Mouse (Mus musculus) hematopoietic stem cell, adult 5-6 weeks (primary cell): ENCODE results near the gene Msn. TPM values are rescaled to one million over a fixed set of nuclear protein-coding genes. Genes with fewer than 3 reads are reported as not detected.

ENCODE experiments used
- ATAC-seq, 2 experiments: fragments of 125-278 bp in 1 of 2; replicated peaks in 1 of 2; 2 replicates each; pipeline ENCODE4 v1.8.0; 2016 to 2017; ENCODE audit warnings: inconsistent platforms in 2 of 2, mild to moderate bottlenecking in 2 of 2, moderate number of reproducible peaks in 2 of 2, low read depth in 1 of 2, moderate TSS enrichment in 1 of 2; ENCODE audit not compliant: low FRiP score in 2 of 2, poor library complexity in 2 of 2, severe bottlenecking in 2 of 2, insufficient read depth in 1 of 2, low TSS enrichment in 1 of 2
- total RNA-seq: library from RNA; stranded (forward); fragments of 172-1452, 232-1000 nt; gene quantifications from 2 replicates; pipeline ENCODE4 v1.2.3, GENCODE M21; 2017

Gene Msn
- 128 and 155 TPM in 2 replicates for total RNA-seq

DNA sequence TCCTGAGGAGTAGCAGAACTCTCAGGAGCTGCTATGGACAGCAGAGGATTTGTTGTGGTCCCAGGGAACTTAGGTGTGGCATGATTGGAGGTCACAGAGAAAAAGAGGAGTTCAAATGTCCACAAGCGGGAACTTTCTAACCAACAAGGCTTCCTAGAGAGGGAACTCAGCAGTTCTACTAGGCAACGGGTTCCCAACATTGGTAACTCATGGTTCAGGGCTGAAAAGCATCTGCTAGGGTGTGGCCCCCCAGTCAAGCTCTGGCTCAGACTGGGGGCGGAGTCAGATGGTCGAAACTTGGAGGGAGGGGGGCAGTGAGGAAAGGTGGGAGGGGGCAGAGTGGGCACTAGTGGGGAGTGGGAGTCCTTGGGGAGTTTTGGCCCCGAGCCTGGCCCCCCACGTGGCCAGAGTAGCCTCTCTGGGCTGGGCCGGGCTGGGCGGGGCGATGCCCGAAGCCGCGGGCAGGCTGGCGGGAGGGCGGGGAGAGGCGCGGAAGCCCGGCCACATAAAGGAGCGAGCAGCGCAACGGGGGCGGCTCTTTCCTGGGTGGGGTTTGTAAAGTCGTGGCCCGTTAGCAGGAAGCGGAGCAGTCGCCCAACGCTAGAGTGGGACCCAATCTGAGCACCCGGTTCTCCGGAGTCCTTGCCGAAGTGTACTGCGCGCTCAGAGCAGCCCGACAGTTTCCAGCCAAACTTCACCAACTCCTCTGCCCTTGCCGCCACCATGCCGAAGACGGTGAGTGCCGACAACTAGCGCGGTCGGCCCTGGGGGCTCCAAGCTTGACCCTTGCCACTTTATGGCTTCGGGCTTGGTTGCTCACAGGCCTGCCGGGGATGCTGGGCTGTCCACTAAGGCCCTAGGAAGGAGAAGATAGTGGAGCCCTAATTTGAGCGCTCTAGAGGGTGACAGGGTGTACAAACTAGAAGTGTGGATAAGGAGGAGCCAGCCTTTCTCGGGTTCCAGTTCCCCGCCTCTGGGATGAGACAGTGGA, at the start of gene Msn:
Gene Msn (plus strand): TSS at position 534 of the 991 bp plus-strand sequence.
- peak; percentile 75 to 76 for ATAC-seq

DNA sequence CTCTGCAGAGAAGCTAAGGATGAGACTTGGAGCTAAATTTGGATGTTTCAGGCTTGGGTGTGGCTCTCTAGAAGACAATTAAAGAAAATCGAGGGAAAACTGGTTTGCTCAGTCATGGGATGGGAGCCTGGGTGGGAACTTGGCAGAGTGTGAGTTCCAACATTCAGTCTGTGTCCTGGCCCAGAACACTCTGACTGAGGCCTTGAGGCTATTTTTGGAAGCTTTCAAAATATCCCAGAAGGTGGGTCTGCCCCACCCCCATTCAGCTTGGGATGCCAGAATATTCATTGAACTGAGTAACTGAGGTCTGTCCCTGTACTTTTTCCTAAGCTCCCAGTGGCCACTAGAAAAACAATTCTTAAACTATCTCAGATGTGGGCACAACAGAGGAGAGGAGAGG, 43.0 kb upstream of the Msn start:
- ATAC-seq, result no peak

GRCm38 (mm10) chrX:96077747-96078146, 18.1 kb upstream of the Msn start:
- ATAC-seq, result no peak

DNA sequence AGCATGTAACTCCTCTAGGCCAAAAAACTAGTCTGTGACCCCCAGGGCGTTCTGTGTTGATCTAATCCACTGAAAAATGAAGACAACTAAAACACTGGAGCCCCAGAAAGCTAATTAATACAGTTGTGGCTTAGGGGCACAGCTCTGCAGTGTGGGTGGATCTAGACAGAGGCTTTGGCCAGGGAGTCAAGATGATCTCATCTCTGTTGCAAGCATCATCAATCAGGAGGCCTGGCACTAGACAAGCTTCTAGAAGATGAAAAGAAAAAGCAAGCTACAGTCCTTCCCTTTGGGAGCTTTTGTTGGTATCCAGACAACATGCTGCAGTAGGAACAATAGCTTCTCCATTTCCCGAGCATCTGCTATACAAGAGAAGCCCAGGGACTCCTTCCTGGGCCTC, 9.6 kb upstream of the Msn start:
- no peak for ATAC-seq

GRCm38 (mm10) chrX:96096513-96097210, 820 bp downstream of the Msn start:
- ATAC-seq, result peak; percentile 74 to 85

- no peak for ATAC-seq
Measured at GRCm38 (mm10) chrX:96097491-96097970, 1.7 kb downstream of the Msn start.

GRCm38 (mm10) chrX:96099003-96099402, 3.2 kb downstream of the Msn start:
- no peak for ATAC-seq

DNA sequence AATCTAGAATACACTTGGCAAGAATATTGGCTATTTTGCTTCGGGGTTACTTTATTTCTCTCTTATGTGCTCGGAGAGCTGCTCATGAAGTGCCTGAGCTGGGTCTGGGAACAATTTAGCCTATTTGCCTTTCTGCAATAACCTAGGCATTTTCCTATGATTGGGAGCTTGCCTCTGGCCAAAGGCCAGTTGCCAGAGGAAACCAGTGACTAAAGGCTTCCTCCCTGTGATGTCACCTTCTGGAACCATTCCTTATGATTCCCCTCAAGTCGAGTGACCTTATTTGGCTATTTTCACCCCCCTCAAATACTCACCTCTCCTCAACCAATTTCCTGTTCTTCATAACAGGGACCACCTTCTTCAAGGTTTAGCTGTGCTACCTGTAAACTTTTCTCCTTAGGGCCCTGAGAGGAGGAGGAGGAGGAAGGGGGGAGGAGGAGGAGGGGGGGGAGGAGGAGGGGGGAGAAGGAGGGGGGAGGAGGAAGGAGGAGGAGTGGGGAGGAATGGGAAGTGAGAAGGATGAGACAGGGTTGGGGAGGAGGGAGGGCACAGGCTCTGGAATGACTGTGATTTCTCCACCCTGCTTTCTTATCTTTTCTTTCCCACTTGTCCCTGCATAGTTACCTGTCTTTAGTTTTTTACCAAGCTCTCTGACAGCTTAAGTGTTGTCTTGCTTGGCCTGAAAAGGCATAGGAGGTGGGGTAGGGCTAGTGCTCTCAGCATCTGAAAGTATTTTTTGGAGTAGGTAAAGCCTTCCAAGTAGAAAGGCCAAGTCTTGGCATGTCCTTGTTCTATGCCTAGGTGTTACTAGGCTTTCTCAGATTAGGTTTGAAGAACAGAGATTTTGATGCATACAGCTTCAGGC, 11.8 kb downstream of the Msn start:
- no peak for ATAC-seq

DNA sequence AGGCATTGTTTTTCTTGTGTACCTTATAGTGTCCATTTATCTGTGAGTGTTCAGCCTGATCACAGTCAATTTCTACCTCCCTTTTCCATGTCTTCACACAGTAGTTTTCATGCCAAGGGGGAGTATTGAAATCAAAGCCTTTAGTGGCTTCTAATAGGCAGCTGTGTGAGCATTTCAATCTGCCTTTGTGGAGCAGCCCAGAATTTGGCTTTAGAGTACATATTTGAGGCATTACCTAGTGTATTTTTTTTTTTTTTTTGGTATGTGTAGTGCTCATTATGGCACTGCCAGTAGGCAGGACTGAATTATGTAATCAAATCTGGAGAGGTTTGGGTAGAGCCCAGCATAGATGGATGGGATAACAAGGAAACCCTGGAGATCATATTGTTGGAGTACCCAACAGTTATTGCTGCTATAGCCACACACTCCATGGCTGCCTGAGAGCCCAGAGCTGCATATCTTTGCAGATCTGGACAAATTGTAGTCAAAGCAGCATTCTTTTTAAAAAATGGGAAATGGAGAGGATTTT, 17.3 kb downstream of the Msn start:
- no peak for ATAC-seq

- ATAC-seq, result no peak
Measured at GRCm38 (mm10) chrX:96115501-96115900, 19.7 kb downstream of the Msn start.

DNA sequence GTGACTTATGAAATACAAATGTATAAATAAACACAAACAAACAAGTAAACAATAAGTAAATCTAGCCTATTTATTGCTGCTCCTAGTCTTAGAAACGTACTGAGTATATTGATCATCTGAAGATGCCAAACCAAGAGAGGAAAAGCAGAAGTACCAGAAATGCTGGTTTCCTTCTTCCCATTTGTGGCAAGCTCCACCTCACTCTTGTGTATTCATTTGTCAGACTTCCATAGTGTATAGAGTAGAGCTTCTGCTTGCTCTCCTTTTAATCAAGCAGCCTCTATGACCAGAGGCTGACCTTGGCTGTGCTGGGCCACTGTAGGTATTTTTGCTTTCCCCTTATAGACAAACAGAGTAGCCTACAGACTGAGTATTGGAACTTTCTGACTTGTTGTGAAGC, 21.5 kb downstream of the Msn start:
- ATAC-seq, result peak; percentile 32 to 37; a peak in 2 of 4 replicates

GRCm38 (mm10) chrX:96119997-96120396, 24.2 kb downstream of the Msn start:
- ATAC-seq, result no peak

GRCm38 (mm10) chrX:96121912-96122311, 26.1 kb downstream of the Msn start:
- no peak for ATAC-seq

DNA sequence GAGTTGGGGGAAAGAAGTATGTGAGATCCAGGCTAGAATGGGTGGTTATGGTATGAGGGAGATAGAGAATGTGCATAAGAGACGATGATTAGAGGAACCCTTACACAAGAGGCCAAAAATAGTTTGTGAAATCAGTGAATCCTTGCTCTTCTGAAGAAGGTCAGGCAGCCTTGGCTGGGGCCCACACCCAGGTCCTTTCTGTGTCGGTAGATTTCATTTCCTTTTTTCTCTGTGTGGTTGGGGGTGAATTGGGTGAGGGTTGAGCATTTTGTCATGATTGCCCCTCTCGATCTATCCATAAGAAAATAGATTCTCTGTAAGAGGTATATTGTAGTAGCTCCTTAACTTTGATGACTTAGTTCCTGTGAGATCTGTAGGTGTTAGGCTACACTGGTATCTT, 31.0 kb downstream of the Msn start:
- ATAC-seq, result no peak

- peak; percentile 82 to 89 for ATAC-seq
Measured at GRCm38 (mm10) chrX:96130139-96130538, 34.3 kb downstream of the Msn start.

GRCm38 (mm10) chrX:96130663-96131062, 34.8 kb downstream of the Msn start:
- ATAC-seq, result peak; percentile 74 to 83

DNA sequence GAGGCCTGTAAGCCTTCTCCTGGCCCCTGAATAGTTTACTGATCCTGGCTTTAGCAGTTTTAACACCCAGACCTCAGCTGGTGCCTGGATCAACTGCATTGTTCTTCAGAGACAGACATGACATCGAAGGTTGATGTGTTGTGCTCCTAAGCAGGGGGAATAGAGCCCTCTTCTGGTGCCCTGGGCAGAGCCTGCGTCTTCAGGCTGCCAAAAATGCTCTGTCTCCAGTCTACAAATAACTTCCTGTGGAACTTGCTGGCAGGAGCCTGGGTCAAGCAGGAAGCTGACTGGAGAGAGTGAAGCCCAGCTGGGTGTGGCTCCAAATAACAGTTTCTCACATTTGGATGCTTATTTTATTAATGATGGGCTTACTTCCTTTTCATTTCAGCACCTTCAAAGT, 37.4 kb downstream of the Msn start:
- peak; percentile 31 to 33; a peak in 2 of 4 replicates for ATAC-seq
